Mouse (Mus musculus) forebrain, postnatal 0 days (tissue): Measurements from ENCODE around the gene Ntn1. TPM values are rescaled to one million over a fixed set of nuclear protein-coding genes. Genes with fewer than 3 reads are reported as not detected.
A peak's percentile ranks its signal among the peaks of the same experiment; 100 is the strongest.

Source experiments
- ATAC-seq: fragments of 200-750 bp; cut with Nextera tagmentation; 2 replicates; pipeline ENCODE4 v1.8.0; 2017; ENCODE audit warnings: mild to moderate bottlenecking, moderate library complexity
- DNase-seq: peaks from one replicate; pipeline ENCODE4 v3.0.0-alpha.2; 2015
- H3K27ac ChIP-seq: fragments of 300-500 bp; sonication (generic); 2 replicates; pipeline ENCODE4 v1.5.1; 2014; ENCODE audit warnings: low read depth, mild to moderate bottlenecking, antibody characterized with exemption, low read length, moderate library complexity, mixed read lengths
- H3K27me3 ChIP-seq: fragments of 300-500 bp; sonication (generic); 2 replicates; pipeline ENCODE4 v1.6.1; 2014; ENCODE audit warnings: mild to moderate bottlenecking, low read length, mixed read lengths; ENCODE audit not compliant: insufficient read depth
- H3K36me3 ChIP-seq: fragments of 300-500 bp; sonication (generic); 2 replicates; pipeline ENCODE4 v1.6.1; 2014; ENCODE audit warnings: mild to moderate bottlenecking, moderate library complexity; ENCODE audit not compliant: insufficient read depth
- H3K4me1 ChIP-seq: fragments of 300-500 bp; sonication (generic); 2 replicates; pipeline ENCODE4 v1.6.1; 2014; ENCODE audit warnings: antibody characterized with exemption; ENCODE audit not compliant: insufficient read depth
- H3K4me2 ChIP-seq: fragments of 300-500 bp; sonication (generic); 2 replicates; pipeline ENCODE4 v1.6.1; 2014; ENCODE audit warnings: low read depth, mild to moderate bottlenecking, moderate library complexity
- H3K4me3 ChIP-seq: fragments of 300-500 bp; sonication (generic); 2 replicates; pipeline ENCODE4 v1.5.1; 2014; ENCODE audit warnings: low read depth, low read length, mixed read lengths
- H3K9ac ChIP-seq: fragments of 300-500 bp; sonication (generic); 2 replicates; pipeline ENCODE4 v1.6.1; 2014; ENCODE audit warnings: mild to moderate bottlenecking
- H3K9me3 ChIP-seq: fragments of 300-500 bp; sonication (generic); 2 replicates; pipeline ENCODE4 v1.6.1; 2016; ENCODE audit warnings: low read length
- CTCF ChIP-seq: sonication (generic); IDR thresholded peaks from 2 replicates; pipeline ENCODE4 v1.5.1; 2016; ENCODE audit warnings: antibody characterized with exemption, control low read depth, low read depth
- WGBS: fragments of 180-500 bp; shearing (Covaris S2); extraction: QIAGEN DNeasy Blood & Tissue Kit; methylation state at CpG from one replicate; pipeline ENCODE4 v1.1.7; 2014; 5-methylcytosine and 5-hydroxymethylcytosine counted together
- microRNA-seq, 2 experiments: library from miRNA; unstranded; fragments of <30 nt; microRNA quantifications; one replicate each; pipeline ENCODE4; 2016
- polyA plus RNA-seq: library from polyadenylated mRNA; unstranded; fragments of >200 nt; fragmentation: Nextera tagmentation; extraction: Ambion mirVana; gene quantifications from 2 replicates; pipeline ENCODE4 v1.2.1, GENCODE M21; 2015
- total RNA-seq: library from RNA; depleted of rRNA; stranded (reverse); fragments of >200 nt; gene quantifications from 2 replicates; pipeline ENCODE4 v1.2.3, GENCODE M21; 2014; rRNA removed

Gene Ntn1
- total and polyA plus RNA-seq, 2 experiments from 2014 or later, result 6.0 to 35.5 TPM

DNA sequence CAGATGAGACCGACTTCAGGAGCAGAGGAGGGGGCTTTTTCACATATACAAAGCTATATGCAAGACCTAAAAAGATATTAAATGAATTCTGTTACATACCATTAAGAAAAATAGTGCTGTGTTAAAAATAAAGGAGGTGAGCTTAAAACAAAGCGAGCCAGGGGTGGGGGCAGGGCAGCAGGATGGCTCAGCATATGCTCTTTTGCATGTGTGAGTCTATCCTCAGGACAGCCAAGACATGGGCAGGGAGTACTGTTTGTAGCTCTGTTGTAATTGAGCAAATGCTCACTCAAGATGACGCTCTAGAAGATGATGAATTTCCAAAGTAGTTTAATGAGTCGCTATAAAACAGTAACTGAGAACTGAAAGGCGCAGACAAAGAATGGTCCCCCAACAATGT lies 236.2 kb downstream of the Ntn1 start:
- H3K4me2 ChIP-seq, result no peak overlapping the region
- H3K36me3 ChIP-seq, result no peaks in the 10 kb centered on the region
- H3K9ac ChIP-seq, result no peak overlapping the region
- ATAC-seq (peak; percentile 48; the same call in 1 of the 2 replicates), DNase-seq (peak; percentile 24)
- whole genome bisulfite sequencing, result 65% methylated on average over 5 of the region's 5 CpGs
- H3K9me3 ChIP-seq, result no peaks in the 10 kb centered on the region
- no peaks in the 10 kb centered on the region for H3K27me3 ChIP-seq
- H3K4me3 ChIP-seq, result no peak overlapping the region
- no peak overlapping the region for H3K27ac ChIP-seq
- TF ChIP-seq CTCF, result no peak
- no peaks in the 10 kb centered on the region for H3K4me1 ChIP-seq

GRCm38 (mm10) chr11:68159867-68160266 lies 240.8 kb downstream of the Ntn1 start:
- no peaks in the 10 kb centered on the region for H3K36me3 ChIP-seq
- no peaks in the 10 kb centered on the region for H3K9me3 ChIP-seq
- H3K4me1 ChIP-seq, result no peaks in the 10 kb centered on the region
- no peak overlapping the region for H3K27ac ChIP-seq
- ATAC-seq (no peak), DNase-seq (no peak)
- H3K4me3 ChIP-seq, result no peak overlapping the region
- TF ChIP-seq CTCF, result no peak
- WGBS, result 38% methylated on average over 4 of the region's 4 CpGs
- H3K4me2 ChIP-seq, result no peak overlapping the region
- no peaks in the 10 kb centered on the region for H3K27me3 ChIP-seq
- H3K9ac ChIP-seq, result no peak overlapping the region

Small RNA genes within 50 kb of the gene (microRNA-seq; reads per million reads assigned to microRNA genes)
- 0 reads per million in 2 experiments for gene Mir6406

Other genes with a start within 250 kb of the Ntn1 start
- 0.54 and 1.8 TPM in 2 replicates for gene Pik3r5, start 31.3 kb upstream of the Ntn1 start, total RNA-seq
- 0.24 and 0.54 TPM in 2 replicates for gene Pik3r5, start 31.3 kb upstream of the Ntn1 start, polyA plus RNA-seq
- gene Pik3r6, start 102.2 kb upstream of the Ntn1 start, total RNA-seq, result 1.5 and 2.0 TPM in 2 replicates
- 0.92 and 1.8 TPM in 2 replicates for gene Pik3r6, start 102.2 kb upstream of the Ntn1 start, polyA plus RNA-seq
- gene Mfsd6l, start 155.4 kb upstream of the Ntn1 start, total RNA-seq, result 0.15 and 0.24 TPM in 2 replicates
- 0.15 and 0.25 TPM in 2 replicates for gene Mfsd6l, start 155.4 kb upstream of the Ntn1 start, polyA plus RNA-seq
- gene Ccdc42, start 186.2 kb upstream of the Ntn1 start, total RNA-seq, result 0.46 and 1.3 TPM in 2 replicates
- 0.43 and 0.85 TPM in 2 replicates for gene Ccdc42, start 186.2 kb upstream of the Ntn1 start, polyA plus RNA-seq